In genomic region chr5:16028881-16029280, GRCm38 (mm10) we compare ENCODE assay signal across 25 mouse cellular contexts.
A peak's percentile ranks its signal among the peaks of the same experiment; 100 is the strongest.
DNase-seq lines count a peak whose midpoint lies in the region; ATAC-seq and TF ChIP-seq lines count a peak whose summit lies in the region.
"Had no signal": no experiment of that assay in that cellular context is flagged by ENCODE, and none has a peak within 500 bp of the region (broad histone marks: within the 10 kb centered on the region; RNA-seq: fewer than 3 reads in every experiment).

No protein-coding gene starts in this region.

- H3K36me3 ChIP-seq in hindbrain, embryonic 12.5 days: no peaks in the 10 kb centered on the region
- H3K36me3 ChIP-seq in hindbrain, embryonic 16.5 days (ENCODE audit: control insufficient read depth, insufficient read depth, low read length): no peaks in the 10 kb centered on the region
- H3K36me3 ChIP-seq in limb, embryonic 12.5 days: no peaks in the 10 kb centered on the region
- no peaks in the 10 kb centered on the region for H3K36me3 ChIP-seq in limb, embryonic 10.5 days
- H3K36me3 ChIP-seq in midbrain, embryonic 14.5 days (ENCODE audit: control insufficient read depth, insufficient read depth, low read length): no peaks in the 10 kb centered on the region
- no peaks in the 10 kb centered on the region for H3K36me3 ChIP-seq in midbrain, embryonic 15.5 days (replicated peaks)
- H3K36me3 ChIP-seq in limb, embryonic 14.5 days (ENCODE audit: control insufficient read depth, insufficient read depth, low read length): no peaks in the 10 kb centered on the region
- H3K36me3 ChIP-seq in forebrain, embryonic 13.5 days (ENCODE audit: poor library complexity, severe bottlenecking): no peaks in the 10 kb centered on the region
- H3K36me3 ChIP-seq: forebrain, embryonic 10.5 days; heart, embryonic 10.5 days; heart, embryonic 13.5 days had no signal

- no peak for DNase-seq in limb, embryonic 10.5 days (ENCODE audit: low spot score)
- DNase-seq in midbrain, embryonic 14.5 days: peak; percentile 29
- DNase-seq in limb, embryonic 14.5 days (ENCODE audit: low spot score): peak; percentile 39
- DNase-seq: adrenal gland, adult 8-10 months; adrenal gland, postnatal 25 days; cerebellum, adult 11-12 months; cerebellum, adult 9-10 months; cerebellum, postnatal 14 days; gastrocnemius, postnatal 10 days; gastrocnemius, postnatal 36 days; heart, adult 2 months; heart, postnatal 14 days; heart, postnatal 4 days had no signal

- H3K4me2 ChIP-seq in hindbrain, embryonic 12.5 days (replicated peaks): no peak overlapping the region
- H3K4me2 ChIP-seq in hindbrain, embryonic 16.5 days (ENCODE audit: low read length): no peak overlapping the region
- H3K4me2 ChIP-seq in limb, embryonic 12.5 days: no peak overlapping the region
- H3K4me2 ChIP-seq in midbrain, embryonic 14.5 days (ENCODE audit: low read length): no peak overlapping the region
- H3K4me2 ChIP-seq in midbrain, embryonic 15.5 days: no peak overlapping the region
- H3K4me2 ChIP-seq in limb, embryonic 14.5 days (replicated peaks; ENCODE audit: low read depth, low read length, severe bottlenecking): no peak overlapping the region
- no peak overlapping the region for H3K4me2 ChIP-seq in forebrain, embryonic 13.5 days
- H3K4me2 ChIP-seq: heart, embryonic 13.5 days had no signal

- H3K27ac ChIP-seq in hindbrain, embryonic 12.5 days: peak overlapping the region; percentile 40; the same call in 1 of the 2 replicates
- no peak overlapping the region for H3K27ac ChIP-seq in hindbrain, embryonic 16.5 days (ENCODE audit: low read depth, low read length)
- no peak overlapping the region for H3K27ac ChIP-seq in limb, embryonic 12.5 days
- H3K27ac ChIP-seq in limb, embryonic 10.5 days: no peak overlapping the region
- no peak overlapping the region for H3K27ac ChIP-seq in midbrain, embryonic 14.5 days (replicated peaks; ENCODE audit: low read depth, low read length)
- no peak overlapping the region for H3K27ac ChIP-seq in midbrain, embryonic 15.5 days
- no peak overlapping the region for H3K27ac ChIP-seq in limb, embryonic 14.5 days (replicated peaks; ENCODE audit: low read depth, low read length)
- H3K27ac ChIP-seq in forebrain, embryonic 13.5 days: no peak overlapping the region
- H3K27ac ChIP-seq: forebrain, embryonic 10.5 days; heart, adult 2 months; heart, embryonic 10.5 days; heart, embryonic 13.5 days; hindbrain, postnatal 0 days had no signal

- no peaks in the 10 kb centered on the region for H3K27me3 ChIP-seq in hindbrain, embryonic 12.5 days
- no peaks in the 10 kb centered on the region for H3K27me3 ChIP-seq in hindbrain, embryonic 16.5 days (replicated peaks; ENCODE audit: control insufficient read depth, insufficient read depth, low read length)
- no peaks in the 10 kb centered on the region for H3K27me3 ChIP-seq in limb, embryonic 12.5 days
- no peaks in the 10 kb centered on the region for H3K27me3 ChIP-seq in limb, embryonic 10.5 days (ENCODE audit: low read depth, poor library complexity, severe bottlenecking)
- no peaks in the 10 kb centered on the region for H3K27me3 ChIP-seq in midbrain, embryonic 14.5 days (ENCODE audit: control insufficient read depth, insufficient read depth, low read length)
- no peaks in the 10 kb centered on the region for H3K27me3 ChIP-seq in midbrain, embryonic 15.5 days (replicated peaks)
- no peaks in the 10 kb centered on the region for H3K27me3 ChIP-seq in limb, embryonic 14.5 days (ENCODE audit: control insufficient read depth, insufficient read depth, low read length)
- no peaks in the 10 kb centered on the region for H3K27me3 ChIP-seq in forebrain, embryonic 13.5 days
- H3K27me3 ChIP-seq: heart, embryonic 13.5 days had no signal

- no peak overlapping the region for H3K9ac ChIP-seq in hindbrain, embryonic 12.5 days
- H3K9ac ChIP-seq in hindbrain, embryonic 16.5 days (ENCODE audit: low read depth, low read length): no peak overlapping the region
- no peak overlapping the region for H3K9ac ChIP-seq in limb, embryonic 12.5 days (replicated peaks)
- no peak overlapping the region for H3K9ac ChIP-seq in midbrain, embryonic 14.5 days (replicated peaks; ENCODE audit: low read length)
- H3K9ac ChIP-seq in midbrain, embryonic 15.5 days: no peak overlapping the region
- no peak overlapping the region for H3K9ac ChIP-seq in limb, embryonic 14.5 days (ENCODE audit: low read depth, low read length, severe bottlenecking)
- H3K9ac ChIP-seq in forebrain, embryonic 13.5 days: no peak overlapping the region
- H3K9ac ChIP-seq: heart, embryonic 13.5 days had no signal

- no peak for TF ChIP-seq POLR2A in limb, embryonic 14.5 days (IDR thresholded peaks at IDR 0.05; ENCODE audit: borderline replicate concordance, extremely low read depth, insufficient read depth, insufficient read length)

- H3K4me1 ChIP-seq in hindbrain, embryonic 12.5 days: peaks cover 6% of the 10 kb centered on the region
- no peaks in the 10 kb centered on the region for H3K4me1 ChIP-seq in hindbrain, embryonic 16.5 days (ENCODE audit: control insufficient read depth, insufficient read depth, low read depth, low read length)
- peaks cover 17% of the 10 kb centered on the region for H3K4me1 ChIP-seq in limb, embryonic 12.5 days (replicated peaks)
- H3K4me1 ChIP-seq in limb, embryonic 10.5 days: peaks cover 29% of the 10 kb centered on the region
- peaks cover 7% of the 10 kb centered on the region; the same call in 1 of the 2 replicates for H3K4me1 ChIP-seq in midbrain, embryonic 14.5 days (ENCODE audit: control insufficient read depth, insufficient read depth, low read length)
- peaks cover 8% of the 10 kb centered on the region; the same call in 1 of the 2 replicates for H3K4me1 ChIP-seq in midbrain, embryonic 15.5 days
- H3K4me1 ChIP-seq in limb, embryonic 14.5 days (ENCODE audit: control insufficient read depth, insufficient read depth, low read length): peaks cover 10% of the 10 kb centered on the region
- peaks cover 15% of the 10 kb centered on the region for H3K4me1 ChIP-seq in forebrain, embryonic 13.5 days
- H3K4me1 ChIP-seq: heart, embryonic 10.5 days; heart, embryonic 13.5 days had no signal

- 77% methylated on average over 6 of the region's 6 CpGs for WGBS in hindbrain, embryonic 12.5 days
- 65% methylated on average over 6 of the region's 6 CpGs for WGBS in hindbrain, embryonic 16.5 days
- 20% methylated on average over 6 of the region's 6 CpGs for WGBS in limb, embryonic 12.5 days
- 48% methylated on average over 6 of the region's 6 CpGs for WGBS in limb, embryonic 10.5 days
- WGBS in midbrain, embryonic 14.5 days: 61% methylated on average over 6 of the region's 6 CpGs
- 53% methylated on average over 6 of the region's 6 CpGs for WGBS in midbrain, embryonic 15.5 days
- 22% methylated on average over 6 of the region's 6 CpGs for WGBS in limb, embryonic 14.5 days
- WGBS in forebrain, embryonic 13.5 days: 75% methylated on average over 6 of the region's 6 CpGs

- ATAC-seq in hindbrain, embryonic 12.5 days (ENCODE audit: low FRiP score): no peak
- no peak for ATAC-seq in hindbrain, embryonic 16.5 days
- ATAC-seq in limb, embryonic 12.5 days (ENCODE audit: insufficient number of reproducible peaks, insufficient read depth, low FRiP score, low TSS enrichment, low read depth): peak; percentile 56; the same call in 1 of the 2 replicates
- ATAC-seq in midbrain, embryonic 14.5 days (ENCODE audit: low FRiP score, low TSS enrichment): no peak
- ATAC-seq in midbrain, embryonic 15.5 days (replicated peaks): no peak
- ATAC-seq in limb, embryonic 14.5 days (ENCODE audit: low FRiP score, low read depth): peak; percentile 67
- ATAC-seq in forebrain, embryonic 13.5 days: no peak
- ATAC-seq: activated CD4-positive, CD25-positive, alpha-beta regulatory T cell, adult 4 months; forebrain, embryonic 14.5 days; hindbrain, postnatal 0 days; inflammation-experienced regulatory T-cells, adult 6 months had no signal

- no peak overlapping the region for H3K4me3 ChIP-seq in hindbrain, embryonic 12.5 days
- H3K4me3 ChIP-seq in hindbrain, embryonic 16.5 days (ENCODE audit: low read length): no peak overlapping the region
- H3K4me3 ChIP-seq in limb, embryonic 12.5 days (replicated peaks): no peak overlapping the region
- no peak overlapping the region for H3K4me3 ChIP-seq in limb, embryonic 10.5 days
- no peak overlapping the region for H3K4me3 ChIP-seq in midbrain, embryonic 14.5 days (replicated peaks; ENCODE audit: low read depth, low read length)
- no peak overlapping the region for H3K4me3 ChIP-seq in midbrain, embryonic 15.5 days
- no peak overlapping the region for H3K4me3 ChIP-seq in limb, embryonic 14.5 days (replicated peaks; ENCODE audit: low read length)
- H3K4me3 ChIP-seq in forebrain, embryonic 13.5 days: no peak overlapping the region
- H3K4me3 ChIP-seq: forebrain, embryonic 10.5 days; heart, adult 2 months; heart, embryonic 10.5 days; heart, embryonic 13.5 days had no signal

- no peaks in the 10 kb centered on the region for H3K9me3 ChIP-seq in hindbrain, embryonic 12.5 days (replicated peaks)
- no peaks in the 10 kb centered on the region for H3K9me3 ChIP-seq in hindbrain, embryonic 16.5 days (ENCODE audit: control insufficient read depth, low read length)
- H3K9me3 ChIP-seq in limb, embryonic 12.5 days: no peaks in the 10 kb centered on the region
- H3K9me3 ChIP-seq in limb, embryonic 10.5 days (replicated peaks): no peaks in the 10 kb centered on the region
- H3K9me3 ChIP-seq in midbrain, embryonic 14.5 days (ENCODE audit: control insufficient read depth, low read length): no peaks in the 10 kb centered on the region
- no peaks in the 10 kb centered on the region for H3K9me3 ChIP-seq in midbrain, embryonic 15.5 days
- H3K9me3 ChIP-seq in limb, embryonic 14.5 days (ENCODE audit: control insufficient read depth, low read length): peaks cover 3% of the 10 kb centered on the region; the same call in 1 of the 2 replicates
- H3K9me3 ChIP-seq in forebrain, embryonic 13.5 days (replicated peaks): no peaks in the 10 kb centered on the region
- H3K9me3 ChIP-seq: forebrain, embryonic 10.5 days; heart, embryonic 10.5 days; heart, embryonic 13.5 days had no signal

Comparison
In these comparisons a context has a peak if more than half of its experiments do, and no peak if none do; other contexts are left out.
1. ATAC-seq: peak in limb, embryonic 12.5 days (single experiment) and limb, embryonic 14.5 days (single experiment); none in hindbrain, embryonic 12.5 days (single experiment), hindbrain, embryonic 16.5 days (single experiment), midbrain, embryonic 14.5 days (single experiment), midbrain, embryonic 15.5 days (single experiment) and forebrain, embryonic 13.5 days (single experiment).